Mouse (Mus musculus) right cerebral cortex, postnatal 4 days (tissue): ENCODE results near the gene Atf6b.
A peak's percentile ranks its signal among the peaks of the same experiment; 100 is the strongest.

ENCODE experiments used
- DNase-seq: peaks from one replicate; pipeline ENCODE4 v3.0.0-alpha.2; 2022

The Atf6b gene

DNA sequence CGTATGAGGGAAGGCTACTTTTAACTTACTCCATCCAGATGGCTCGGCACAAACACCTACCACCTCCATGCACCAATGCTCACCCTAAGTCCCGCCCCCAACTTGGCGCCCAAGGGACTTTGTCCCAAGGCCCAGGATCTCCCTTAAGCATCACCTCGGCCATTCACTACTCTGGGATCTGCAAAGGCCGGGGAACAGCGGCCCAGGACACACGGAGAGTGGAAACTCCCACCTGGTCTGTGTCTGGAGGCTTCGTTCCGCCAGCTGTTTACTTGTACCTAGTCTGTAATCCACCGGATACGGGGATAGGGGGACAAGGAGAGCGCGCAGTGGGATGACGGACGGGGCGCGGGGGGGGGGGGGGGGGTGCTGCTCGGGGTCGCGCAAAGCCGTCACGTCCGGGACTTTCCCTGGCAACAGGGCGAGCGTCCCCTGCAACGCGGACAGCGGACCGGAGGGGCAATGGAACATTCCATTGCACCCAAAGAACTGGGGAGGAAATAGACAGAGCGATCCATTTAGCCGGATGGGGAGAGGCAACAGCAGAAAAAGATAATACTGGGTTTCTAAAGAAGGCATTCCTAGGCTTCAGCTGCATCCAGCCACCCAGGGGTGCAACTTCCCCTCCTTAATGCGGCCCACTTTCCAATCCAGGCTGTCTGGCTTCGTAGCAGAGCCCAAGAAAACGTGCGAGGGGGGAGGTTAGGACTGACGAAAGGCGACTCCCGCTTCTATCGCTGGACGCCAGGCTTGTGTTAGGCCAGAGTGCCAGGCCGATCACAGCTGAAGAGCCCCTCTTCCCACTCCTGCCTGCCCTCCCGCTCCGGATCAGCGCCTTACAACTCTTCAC lies 19.6 kb upstream of the Atf6b start:
- peak; percentile 78 for DNase-seq

DNA sequence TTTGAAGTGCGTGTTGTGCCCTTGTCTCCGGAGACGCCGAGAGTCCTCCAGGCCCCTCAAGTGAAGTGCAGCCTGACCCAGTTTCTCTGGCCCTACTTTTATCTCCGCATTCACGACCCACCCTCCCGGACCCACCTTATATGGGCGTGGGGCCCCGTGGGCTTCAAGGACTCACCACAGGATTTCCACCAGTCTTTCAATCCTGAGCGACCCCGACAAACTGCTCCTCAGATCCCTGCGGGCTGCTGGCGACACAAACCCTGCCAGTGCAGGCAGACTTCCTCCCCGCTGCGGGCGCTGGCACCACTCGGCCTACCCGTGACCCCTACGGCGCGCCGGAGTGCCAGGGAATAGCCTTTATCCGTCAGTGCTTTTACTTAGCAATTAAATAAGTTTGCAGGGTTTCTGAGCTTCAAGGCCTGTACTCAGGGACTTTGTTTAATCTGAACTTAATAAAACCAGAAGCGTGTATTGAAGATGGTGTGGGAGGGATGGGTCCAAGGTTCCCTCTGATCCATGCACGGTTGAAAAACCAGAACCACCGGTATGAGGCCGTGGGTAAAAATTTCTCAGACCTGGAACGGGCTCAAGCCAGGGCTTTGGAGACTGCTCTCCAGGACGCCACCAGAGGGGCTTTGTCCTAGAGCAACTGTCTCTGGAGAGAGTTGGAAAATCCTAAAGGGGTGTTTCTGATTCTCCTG lies 18.9 kb upstream of the Atf6b start, which contains the start of gene Ppt2:
TSS of gene Ppt2 (minus strand) at position 568 of the 701 bp plus-strand sequence.
- DNase-seq = no peak

GRCm38 (mm10) chr17:34628644-34628967 lies 18.3 kb upstream of the Atf6b start:
- DNase-seq = no peak

- peak; percentile 54 for DNase-seq
Observed at GRCm38 (mm10) chr17:34629221-34629751, 17.7 kb upstream of the Atf6b start, which contains the start of gene Prrt1. Gene Prrt1 (plus strand): TSS chr17:34629533.

DNA sequence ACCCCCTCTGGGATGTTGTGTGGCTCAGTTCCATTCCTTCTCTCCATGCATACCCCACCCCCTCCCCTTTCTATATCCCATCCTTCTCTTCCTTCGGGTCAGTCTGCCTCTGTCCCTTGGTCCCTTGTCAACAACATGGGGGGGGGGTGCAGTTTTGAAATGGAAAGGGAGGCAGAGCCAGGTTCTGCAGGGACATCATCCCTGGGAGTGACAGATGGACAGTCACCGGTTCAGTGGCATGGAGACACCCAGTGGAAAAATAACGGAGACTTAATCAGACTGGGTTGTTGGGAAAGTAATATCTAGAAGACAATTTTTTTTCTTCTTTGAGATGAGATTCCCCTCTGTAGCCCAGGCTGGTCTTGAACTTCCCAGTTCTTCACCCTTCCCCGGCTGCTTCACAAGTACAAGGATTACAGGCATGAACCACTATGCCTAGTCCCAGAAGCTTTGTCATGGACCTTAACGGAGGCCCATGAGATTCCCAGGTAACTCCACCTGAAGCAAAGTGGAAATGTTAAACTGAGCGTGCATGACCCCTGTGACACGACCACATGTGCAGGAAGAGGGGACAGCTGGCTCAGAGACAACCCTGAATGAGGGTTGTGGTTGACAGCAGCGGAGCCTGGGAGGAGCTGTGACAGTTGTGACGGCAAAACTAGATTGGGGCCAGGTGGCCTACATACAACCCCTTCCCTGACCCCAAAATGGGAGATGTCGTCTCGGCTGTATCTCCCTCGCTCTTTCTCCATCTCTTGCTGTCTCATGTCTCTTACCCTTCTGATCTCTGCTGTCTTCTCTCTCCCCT lies 16.9 kb upstream of the Atf6b start:
- DNase-seq = no peak

DNA sequence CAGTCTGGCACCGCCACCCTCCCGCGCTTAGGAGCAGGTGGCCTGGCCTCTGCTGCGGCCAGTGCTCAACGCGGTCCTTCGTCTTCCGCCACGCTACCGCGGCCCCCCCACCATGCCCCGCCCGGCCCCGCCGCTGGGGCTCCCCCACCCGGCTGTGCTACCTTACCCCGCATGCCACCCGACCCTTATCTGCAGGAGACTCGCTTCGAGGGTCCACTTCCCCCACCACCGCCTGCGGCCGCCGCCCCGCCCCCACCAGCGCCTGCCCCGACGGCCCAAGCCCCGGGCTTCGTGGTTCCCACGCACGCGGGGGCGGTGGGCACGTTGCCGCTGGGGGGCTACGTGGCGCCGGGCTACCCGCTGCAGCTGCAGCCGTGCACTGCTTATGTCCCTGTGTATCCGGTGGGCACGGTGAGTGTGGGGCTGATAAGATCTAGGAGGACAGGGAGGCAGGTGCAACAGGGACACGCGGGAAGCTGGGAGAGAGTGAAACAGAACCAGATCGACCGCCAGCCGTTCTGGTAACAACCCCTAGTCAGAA lies 16.1 kb upstream of the Atf6b start:
- no peak for DNase-seq

DNA sequence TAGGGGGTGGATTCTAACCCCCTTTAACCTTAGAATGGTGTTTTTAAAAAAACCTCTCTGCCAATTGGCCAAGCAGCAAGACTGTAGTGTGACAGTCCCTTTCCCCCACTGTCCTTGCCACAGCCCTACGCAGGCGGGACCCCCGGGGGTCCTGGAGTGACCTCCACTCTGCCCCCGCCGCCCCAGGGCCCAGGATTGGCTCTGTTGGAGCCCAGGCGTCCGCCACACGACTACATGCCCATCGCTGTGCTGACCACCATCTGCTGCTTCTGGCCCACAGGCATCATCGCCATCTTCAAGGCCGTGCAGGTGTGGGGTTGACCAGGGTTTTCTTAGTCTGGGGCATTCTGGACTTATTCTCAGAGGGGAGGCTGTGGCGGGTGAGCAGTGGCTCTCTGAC lies 15.3 kb upstream of the Atf6b start:
- no peak for DNase-seq

- DNase-seq = peak; percentile 55
Observed at GRCm38 (mm10) chr17:34632261-34632691, 14.7 kb upstream of the Atf6b start.

DNA sequence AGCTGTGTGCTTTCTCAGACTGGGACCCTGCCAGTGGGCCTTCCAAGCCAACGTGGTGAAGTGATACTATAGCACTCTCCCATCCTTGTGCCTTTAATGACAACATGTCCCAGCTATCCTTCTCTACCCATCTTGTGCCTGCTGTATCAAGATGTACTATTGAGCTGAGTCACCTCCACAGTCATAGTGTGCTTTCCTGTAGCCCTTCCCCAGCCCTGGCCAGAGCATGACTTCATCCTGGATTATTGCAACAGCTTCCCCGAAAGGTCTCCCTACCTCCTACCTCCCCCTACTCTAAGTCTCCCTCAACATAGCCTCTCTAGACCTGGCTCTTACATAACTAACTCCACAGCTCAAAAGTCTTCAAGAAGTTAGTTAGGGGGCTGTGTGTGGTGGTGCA lies 11.3 kb upstream of the Atf6b start:
- no peak for DNase-seq

DNA sequence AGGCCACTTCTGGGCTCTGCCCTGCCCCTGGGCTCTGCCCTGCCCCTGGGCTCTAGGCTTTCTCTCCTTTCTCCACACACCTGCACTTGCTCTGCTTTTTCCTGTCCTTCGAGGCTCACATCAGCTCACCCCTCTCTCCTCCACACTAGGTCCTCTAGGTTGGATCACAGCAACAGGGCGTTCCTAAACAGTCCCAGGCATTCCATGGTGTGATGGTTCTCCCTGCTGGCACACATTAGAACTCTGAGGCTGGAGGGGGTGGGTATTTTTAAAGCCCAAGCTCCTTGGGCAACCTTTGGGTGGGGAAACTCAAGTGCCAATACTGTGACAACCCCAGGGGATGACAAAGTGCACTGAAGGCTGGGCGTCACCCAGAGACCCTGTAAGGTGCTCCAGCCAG lies 9.5 kb upstream of the Atf6b start:
- no peak for DNase-seq

DNA sequence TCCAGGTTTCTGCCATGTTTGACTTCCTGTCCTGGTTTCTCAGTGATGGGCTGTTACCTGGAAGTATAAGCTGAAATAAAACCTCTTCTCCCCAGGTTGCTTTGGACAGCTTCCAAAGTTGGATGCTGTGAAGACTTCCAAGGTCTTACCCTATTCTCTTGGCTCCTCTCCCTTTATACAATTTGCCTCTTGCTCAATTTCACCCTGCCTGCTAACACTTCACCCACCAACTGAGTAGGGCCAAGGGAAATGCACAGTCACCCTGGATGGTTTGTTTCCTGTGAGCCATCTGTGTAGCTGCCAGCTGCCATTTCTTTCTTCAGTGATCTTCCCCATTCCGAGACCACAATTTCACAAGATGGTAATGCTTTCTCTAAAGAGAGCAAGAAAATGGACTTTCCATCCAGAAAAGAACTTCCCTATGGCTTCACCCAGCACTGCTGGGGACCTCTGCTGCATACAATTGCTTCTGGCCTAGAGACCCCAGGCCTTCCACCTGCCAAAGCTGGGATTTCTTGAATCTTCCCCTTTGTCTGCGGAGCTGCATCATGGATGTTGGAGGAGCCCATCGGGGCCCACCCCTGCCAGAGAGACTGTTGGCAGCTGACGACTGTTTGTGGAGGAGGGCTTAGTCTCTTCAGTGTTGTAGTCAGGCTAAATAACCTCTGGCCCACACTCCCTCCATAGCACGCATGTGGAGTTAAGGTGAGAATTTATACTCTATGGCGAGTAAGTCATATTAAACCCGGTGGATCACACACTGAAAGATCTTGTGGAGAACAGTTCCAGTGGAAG lies 7.3 kb upstream of the Atf6b start:
- no peak for DNase-seq

- DNase-seq = no peak
Observed at GRCm38 (mm10) chr17:34640778-34641601, 6.0 kb upstream of the Atf6b start.

DNA sequence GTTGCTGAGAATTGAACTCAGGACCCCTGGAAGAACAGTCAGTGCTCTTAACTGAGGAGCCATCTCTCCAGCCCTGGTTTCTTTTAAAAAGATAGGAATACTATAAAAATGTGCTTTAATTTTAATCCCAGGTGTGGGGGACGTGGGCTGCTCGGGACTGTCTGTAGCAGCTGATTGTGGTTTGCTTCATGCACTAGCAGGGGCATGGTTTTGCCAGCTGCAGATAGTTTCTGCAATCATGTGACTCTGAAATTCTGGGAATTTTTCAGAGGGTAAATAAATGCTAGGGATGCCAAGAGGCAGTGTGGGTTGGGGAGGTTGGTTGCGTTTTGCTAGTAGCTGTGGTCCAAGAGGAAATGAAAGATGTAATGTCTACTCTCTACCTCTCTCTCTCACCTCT lies 5.0 kb upstream of the Atf6b start:
- no peak for DNase-seq

DNA sequence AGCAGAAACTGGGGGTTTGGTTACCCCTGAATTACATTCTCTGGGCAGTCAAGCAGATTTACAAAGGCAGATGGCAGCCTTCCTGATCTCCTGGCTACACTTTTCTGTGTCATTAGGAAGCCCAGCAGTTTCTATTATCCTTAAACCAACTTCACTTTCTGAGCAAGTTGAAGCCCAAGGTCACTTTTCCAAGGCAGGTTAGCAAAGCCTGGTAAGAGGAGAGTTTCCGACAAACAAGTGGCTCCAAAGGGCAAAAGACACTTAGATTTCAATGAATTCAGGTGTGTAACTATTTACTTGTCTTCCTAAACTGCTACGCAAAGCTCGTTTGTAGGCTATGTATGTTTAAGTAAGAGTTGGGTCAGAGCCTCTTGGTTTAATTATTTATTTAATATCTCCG lies 3.6 kb upstream of the Atf6b start:
- DNase-seq = no peak

DNA sequence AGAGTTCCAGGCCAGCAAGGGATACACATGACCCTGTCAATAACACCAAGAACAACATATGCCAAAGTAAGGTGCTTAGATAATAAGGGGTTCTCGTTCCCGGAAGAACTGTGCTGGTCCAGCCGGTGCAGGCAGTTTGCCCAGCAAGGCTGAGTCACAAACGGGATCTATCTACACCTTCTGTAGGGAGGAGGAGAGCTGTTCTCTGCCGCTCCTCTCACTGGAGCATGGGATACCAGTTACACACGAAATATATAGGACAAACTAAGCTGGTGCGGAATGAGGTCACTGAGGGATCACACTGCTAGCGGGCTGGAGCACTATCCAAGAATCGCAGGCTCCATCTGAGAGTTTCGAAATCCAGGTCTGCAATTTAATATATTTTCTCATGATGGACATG lies 3.0 kb upstream of the Atf6b start:
- no peak for DNase-seq

- peak; percentile 88 for DNase-seq
Observed at GRCm38 (mm10) chr17:34644608-34645007, 2.3 kb upstream of the Atf6b start, which contains the start of gene Fkbpl. Gene Fkbpl (plus strand): TSS chr17:34644764.

- no peak for DNase-seq
Observed at GRCm38 (mm10) chr17:34645256-34645829, 1.6 kb upstream of the Atf6b start.

DNA sequence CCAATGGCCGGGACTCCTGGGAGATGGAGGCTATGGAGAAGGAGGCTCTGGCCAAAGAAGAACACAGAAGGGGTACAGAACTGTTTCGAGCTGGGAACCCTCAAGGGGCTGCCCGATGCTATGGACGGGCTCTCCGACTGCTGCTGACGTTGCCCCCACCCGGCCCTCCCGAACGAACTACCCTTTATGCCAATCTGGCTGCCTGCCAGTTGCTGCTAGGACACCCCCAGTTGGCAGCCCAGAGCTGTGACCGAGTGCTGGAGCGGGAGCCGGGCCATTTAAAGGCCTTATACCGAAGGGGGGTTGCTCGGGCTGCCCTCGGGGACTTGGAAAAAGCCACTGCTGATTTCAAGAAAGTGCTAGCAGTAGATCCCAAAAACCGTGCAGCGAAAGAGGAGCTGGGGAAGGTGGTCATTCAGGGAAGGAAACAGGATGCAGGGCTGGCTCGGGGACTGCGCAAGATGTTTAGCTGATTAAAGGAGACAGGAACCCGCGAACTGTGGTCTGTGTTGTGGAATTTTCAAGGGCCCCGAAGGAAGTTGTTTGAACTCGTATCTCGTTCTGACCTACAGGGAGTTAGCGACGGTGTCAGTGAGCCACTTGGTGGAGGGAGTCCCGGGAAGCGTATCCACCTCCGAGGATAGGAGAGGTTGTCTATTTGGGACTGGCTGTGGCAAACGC lies 975 bp upstream of the Atf6b start:
- no peak for DNase-seq

DNA sequence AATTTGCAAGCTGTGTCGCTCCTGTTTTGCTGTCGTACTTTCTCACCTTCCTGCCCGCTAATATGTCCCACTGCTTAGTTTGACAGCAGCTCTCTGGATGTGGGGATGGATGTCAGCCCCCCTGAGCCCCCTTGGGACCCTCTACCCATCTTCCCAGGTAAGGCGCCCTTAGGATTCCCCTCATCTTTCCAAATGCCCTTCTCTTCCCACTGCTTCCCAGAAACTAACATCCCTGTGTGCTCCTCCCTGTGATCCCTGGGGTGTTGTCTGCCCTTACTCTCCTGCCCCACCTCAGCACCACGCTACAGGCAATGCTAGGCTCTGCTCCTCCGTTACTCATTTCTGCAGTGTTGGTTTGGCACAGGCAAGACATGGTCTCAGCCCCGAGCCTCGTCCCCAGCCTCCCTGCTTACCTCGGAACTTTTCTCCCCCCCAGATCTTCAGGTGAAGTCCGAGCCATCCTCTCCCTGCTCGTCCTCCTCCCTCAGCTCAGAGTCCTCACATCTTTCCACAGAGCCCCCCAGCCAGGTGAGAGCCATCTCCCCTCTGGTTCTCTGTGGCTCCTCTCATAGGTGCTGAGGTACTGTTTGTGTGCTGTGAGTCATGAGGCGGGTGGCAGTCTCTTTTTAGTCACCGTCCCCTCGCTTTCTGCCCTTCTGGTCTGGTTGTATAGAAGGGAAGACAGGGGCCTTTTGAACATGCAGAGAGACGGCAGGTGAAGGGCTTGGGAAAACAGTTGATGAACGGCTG lies 1.4 kb downstream of the Atf6b start:
- DNase-seq = no peak
